Mouse (Mus musculus) myocyte (in vitro differentiated cells): ENCODE data around the gene Tmem131l. TPM values are rescaled to one million over a fixed set of nuclear protein-coding genes. Genes with fewer than 3 reads are reported as not detected.

Experiments
- H3K27me3 ChIP-seq: one replicate; pipeline ENCODE4 v1.6.1; 2011; ENCODE audit not compliant: control insufficient read depth, insufficient read depth, insufficient read length
- H3K36me3 ChIP-seq: one replicate; pipeline ENCODE4 v1.6.1; 2011; ENCODE audit not compliant: control insufficient read depth, insufficient read depth
- H3K4me2 ChIP-seq: one replicate; pipeline ENCODE4 v1.6.1; 2011; ENCODE audit warnings: low read depth, control low read depth
- H3K4me3 ChIP-seq: one replicate; pipeline ENCODE4 v1.5.1; 2011; ENCODE audit warnings: mild to moderate bottlenecking, control low read depth, moderate library complexity
- H3K79me2 ChIP-seq: one replicate; pipeline ENCODE4 v1.6.1; 2011; ENCODE audit not compliant: control insufficient read depth, insufficient read depth
- H3ac ChIP-seq: one replicate; pipeline ENCODE4 v1.6.1; 2011; ENCODE audit not compliant: control insufficient read depth, insufficient read length
- CEBPB ChIP-seq: IDR thresholded peaks from 2 replicates; pipeline ENCODE4 v1.6.1; 2011; ENCODE audit warnings: mild to moderate bottlenecking, moderate library complexity; ENCODE audit not compliant: poor library complexity, insufficient read depth, severe bottlenecking
- E2F4 ChIP-seq: IDR thresholded peaks from one replicate; pipeline ENCODE4 v1.6.1; 2011; ENCODE audit warnings: mild to moderate bottlenecking, control low read depth, moderate library complexity; ENCODE audit not compliant: insufficient read depth
- MAX ChIP-seq: IDR thresholded peaks from one replicate; pipeline ENCODE4 v1.6.1; 2011; ENCODE audit warnings: low read depth, mild to moderate bottlenecking, control low read depth
- MYOD1 ChIP-seq, 3 experiments: IDR thresholded peaks; one replicate each; pipeline ENCODE4 v1.6.1; 2011; ENCODE audit warnings: control low read depth in 2 of 3, low read depth in 2 of 3, mild to moderate bottlenecking in 2 of 3, moderate library complexity in 1 of 3; ENCODE audit not compliant: insufficient read length in 2 of 3, control insufficient read depth in 1 of 3
- MYOG ChIP-seq, 3 experiments: IDR thresholded peaks; one replicate each; pipeline ENCODE4 v1.6.1; 2011; ENCODE audit warnings: control low read depth in 2 of 3, low read depth in 2 of 3, mild to moderate bottlenecking in 2 of 3; ENCODE audit not compliant: insufficient read length in 2 of 3, control insufficient read depth in 1 of 3, insufficient read depth in 1 of 3
- POLR2A ChIP-seq: IDR thresholded peaks from one replicate; pipeline ENCODE4 v1.6.1; 2011; ENCODE audit warnings: low read depth, mild to moderate bottlenecking, control low read depth, moderate library complexity; ENCODE audit not compliant: insufficient read length
- POLR2AphosphoS2 ChIP-seq: IDR thresholded peaks from one replicate; pipeline ENCODE4 v1.6.1; 2011; ENCODE audit warnings: low read depth, control low read depth; ENCODE audit not compliant: insufficient read length
- REST ChIP-seq: IDR thresholded peaks from one replicate; pipeline ENCODE4 v1.6.1; 2011; ENCODE audit warnings: mild to moderate bottlenecking, control low read depth, moderate library complexity; ENCODE audit not compliant: insufficient read depth, insufficient read length
- SRF ChIP-seq: IDR thresholded peaks from one replicate; pipeline ENCODE4 v1.6.1; 2011; ENCODE audit warnings: low read depth; ENCODE audit not compliant: control insufficient read depth, insufficient read length
- TCF12 ChIP-seq: IDR thresholded peaks from one replicate; pipeline ENCODE4 v1.6.1; 2011; ENCODE audit warnings: mild to moderate bottlenecking, control low read depth; ENCODE audit not compliant: poor library complexity, insufficient read depth, severe bottlenecking
- TCF3 ChIP-seq: IDR thresholded peaks from one replicate; pipeline ENCODE4 v1.6.1; 2011; ENCODE audit warnings: low read depth, control low read depth; ENCODE audit not compliant: insufficient read length
- USF1 ChIP-seq: IDR thresholded peaks from one replicate; pipeline ENCODE4 v1.6.1; 2011; ENCODE audit warnings: low read depth, mild to moderate bottlenecking, control low read depth, moderate library complexity
- polyA plus RNA-seq: library from polyadenylated mRNA; unstranded; fragments of >200 nt; fragmentation: generic; extraction: Trizol; gene quantifications from one replicate; pipeline ENCODE4 v1.2.1, GENCODE M21; 2012; ENCODE audit warnings: missing spikeins

Gene Tmem131l
- polyA plus RNA-seq, 1 experiment, result 11.0 TPM

DNA sequence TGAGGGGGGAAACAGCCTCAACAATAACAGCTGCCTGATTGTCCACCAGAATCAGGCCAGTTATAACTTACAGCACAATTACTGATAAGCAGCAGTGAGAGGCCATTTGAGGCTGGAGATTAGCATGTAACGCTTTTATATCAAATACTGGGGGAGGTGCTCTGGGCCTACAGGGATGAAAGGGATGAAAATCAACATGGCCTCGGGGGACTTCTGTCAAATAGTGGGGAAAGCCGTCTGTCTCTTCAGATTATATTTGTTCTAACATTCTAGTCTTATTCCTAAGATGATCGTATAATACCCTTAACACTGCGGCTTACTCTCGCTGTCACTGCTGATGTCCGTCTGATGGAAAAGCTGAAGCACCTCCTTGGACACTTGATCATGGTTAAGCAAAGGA is 40.1 kb upstream of the Tmem131l start:
- Histone ChIP-seq H3K27me3 (no peaks in the 10 kb centered on the region), H3K4me2 (no peak overlapping the region), H3ac (no peak overlapping the region), H3K4me3 (no peak overlapping the region), H3K36me3 (no peaks in the 10 kb centered on the region), H3K79me2 (no peaks in the 10 kb centered on the region)
- TF ChIP-seq SRF (no peak), CEBPB (no peak), MYOD1 (IDR thresholded peaks at IDR 0.05; ENCODE audit: control insufficient read depth in 1 of 3, insufficient read length in 2 of 3, low read depth in 2 of 3) (no peak), MAX (no peak), TCF12 (no peak), REST (no peak), POLR2A (no peak), USF1 (no peak), POLR2AphosphoS2 (no peak), E2F4 (no peak), TCF3 (no peak), MYOG (IDR thresholded peaks at IDR 0.05; ENCODE audit: control insufficient read depth in 1 of 3, insufficient read depth in 1 of 3, insufficient read length in 2 of 3, low read depth in 2 of 3) (no peak)

DNA sequence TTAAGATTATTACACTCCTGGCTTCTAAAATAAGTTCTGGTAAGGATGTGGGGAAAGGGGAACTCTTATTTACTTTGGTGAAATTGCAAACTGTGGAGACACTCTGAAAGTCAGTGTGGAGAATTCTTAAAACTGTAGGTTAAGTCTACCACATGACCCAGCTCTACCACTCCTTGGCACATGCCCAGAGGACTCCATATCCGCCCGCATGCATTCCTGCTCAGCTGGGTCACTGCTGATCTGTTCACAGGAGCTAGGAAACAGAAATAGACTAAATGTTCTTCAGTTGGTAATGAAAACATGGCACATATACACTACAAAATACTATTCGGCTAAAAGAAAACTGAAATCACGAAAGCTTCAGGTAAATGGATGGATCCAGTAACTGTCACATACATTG is 37.5 kb upstream of the Tmem131l start:
- H3K4me3 ChIP-seq, result no peak overlapping the region
- no peak for TF ChIP-seq MYOG (IDR thresholded peaks at IDR 0.05; ENCODE audit: control insufficient read depth in 1 of 3, insufficient read depth in 1 of 3, insufficient read length in 2 of 3, low read depth in 2 of 3)
- TF ChIP-seq TCF3, result no peak
- no peak for TF ChIP-seq MYOD1 (IDR thresholded peaks at IDR 0.05; ENCODE audit: control insufficient read depth in 1 of 3, insufficient read length in 2 of 3, low read depth in 2 of 3)
- TF ChIP-seq USF1, result peak; percentile 6
- no peak for TF ChIP-seq SRF
- no peak for TF ChIP-seq POLR2A
- no peak for TF ChIP-seq TCF12
- no peak for TF ChIP-seq POLR2AphosphoS2
- no peak overlapping the region for H3K4me2 ChIP-seq
- no peak overlapping the region for H3ac ChIP-seq
- H3K79me2 ChIP-seq, result no peaks in the 10 kb centered on the region
- H3K36me3 ChIP-seq, result no peaks in the 10 kb centered on the region
- H3K27me3 ChIP-seq, result no peaks in the 10 kb centered on the region

DNA sequence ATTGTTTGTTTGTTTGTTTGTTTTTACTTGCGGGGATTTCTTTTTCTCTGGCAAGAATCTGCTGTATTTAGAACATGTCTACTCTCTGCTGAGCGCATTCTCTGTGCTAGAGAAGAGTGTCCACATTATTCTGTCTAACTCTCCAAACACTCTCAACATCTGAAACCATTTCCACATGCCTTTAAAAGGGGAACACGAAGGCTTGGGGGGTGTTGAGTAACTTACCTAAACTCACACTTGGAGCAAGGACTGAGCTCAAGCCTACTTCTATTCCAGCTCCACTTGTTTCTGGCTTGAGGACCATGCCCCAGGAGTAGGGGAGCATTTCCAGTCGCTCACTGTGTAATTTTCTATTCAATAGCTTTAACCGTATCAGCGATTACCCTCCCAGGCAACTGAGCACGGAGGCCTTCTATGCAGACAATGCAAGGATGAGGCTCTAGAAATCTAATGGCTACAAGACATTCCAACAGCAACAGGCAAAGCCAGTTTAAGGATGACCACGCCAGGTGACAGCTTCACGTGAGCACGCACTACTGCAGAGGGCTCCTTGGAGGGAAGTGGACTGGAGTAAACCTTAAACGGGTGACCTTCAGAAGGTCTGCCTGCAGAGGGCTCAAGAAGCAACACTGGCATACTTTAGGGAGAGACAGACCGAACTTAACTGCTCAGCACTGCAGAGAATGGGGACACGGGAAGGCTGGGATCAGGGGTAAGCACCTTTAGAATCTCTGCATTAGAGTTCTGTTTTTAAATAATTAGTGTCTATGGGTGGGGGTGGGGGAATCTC is 36.8 kb upstream of the Tmem131l start:
- no peaks in the 10 kb centered on the region for H3K79me2 ChIP-seq
- no peaks in the 10 kb centered on the region for H3K36me3 ChIP-seq
- H3K4me3 ChIP-seq, result no peak overlapping the region
- no peak for TF ChIP-seq CEBPB
- H3ac ChIP-seq, result no peak overlapping the region
- no peaks in the 10 kb centered on the region for H3K27me3 ChIP-seq
- H3K4me2 ChIP-seq, result no peak overlapping the region

DNA sequence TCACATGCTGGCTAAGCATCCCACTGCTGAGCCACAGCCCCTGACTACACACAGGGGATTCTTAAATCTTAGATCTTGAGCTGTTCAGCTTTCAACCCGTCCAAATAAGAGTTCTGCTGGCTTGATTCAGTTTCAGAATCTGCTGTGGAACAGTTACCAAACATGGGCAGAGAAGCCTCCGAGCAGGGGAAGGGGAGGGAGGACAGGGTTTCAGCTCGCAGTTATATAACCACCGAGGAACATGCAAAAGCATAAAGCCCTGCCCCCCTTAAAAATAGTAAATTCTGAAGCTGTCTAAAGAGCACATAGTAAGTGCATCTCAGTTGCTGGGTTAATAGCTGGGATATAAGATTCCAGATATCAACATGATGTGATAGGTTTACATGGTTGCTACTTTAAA is 35.5 kb upstream of the Tmem131l start:
- no peaks in the 10 kb centered on the region for H3K36me3 ChIP-seq
- H3K27me3 ChIP-seq, result no peaks in the 10 kb centered on the region
- H3ac ChIP-seq, result no peak overlapping the region
- H3K79me2 ChIP-seq, result no peaks in the 10 kb centered on the region
- H3K4me2 ChIP-seq, result no peak overlapping the region
- H3K4me3 ChIP-seq, result no peak overlapping the region
- TF ChIP-seq TCF3, result no peak
- no peak for TF ChIP-seq SRF
- no peak for TF ChIP-seq MYOG (IDR thresholded peaks at IDR 0.05; ENCODE audit: control insufficient read depth in 1 of 3, insufficient read depth in 1 of 3, insufficient read length in 2 of 3, low read depth in 2 of 3)
- TF ChIP-seq TCF12, result no peak
- no peak for TF ChIP-seq POLR2AphosphoS2
- no peak for TF ChIP-seq POLR2A
- no peak for TF ChIP-seq USF1
- TF ChIP-seq MAX, result no peak
- no peak for TF ChIP-seq CEBPB
- TF ChIP-seq MYOD1 (IDR thresholded peaks at IDR 0.05; ENCODE audit: control insufficient read depth in 1 of 3, insufficient read length in 2 of 3, low read depth in 2 of 3), result no peak
- TF ChIP-seq REST, result no peak
- TF ChIP-seq E2F4, result no peak

DNA sequence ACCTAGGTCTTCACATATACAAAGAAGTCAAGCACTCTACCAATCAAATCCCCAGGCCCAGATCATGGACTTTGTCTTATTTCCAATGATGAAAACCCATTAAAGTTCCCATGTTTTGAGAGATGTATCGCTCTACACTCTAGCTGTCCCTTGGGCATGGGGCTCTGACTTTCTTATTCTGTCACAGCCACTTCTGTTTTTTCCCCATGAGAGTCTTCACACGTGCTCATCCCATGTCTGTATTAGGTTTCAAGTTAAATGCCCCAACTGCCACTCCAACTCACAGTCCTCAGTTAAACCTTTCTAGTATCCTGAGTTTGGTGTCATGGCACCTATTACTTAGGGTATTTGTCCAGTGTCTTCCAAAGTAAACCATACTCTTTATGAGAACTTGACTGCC is 34.8 kb upstream of the Tmem131l start:
- Histone ChIP-seq H3ac (no peak overlapping the region), H3K27me3 (no peaks in the 10 kb centered on the region), H3K36me3 (no peaks in the 10 kb centered on the region), H3K4me3 (no peak overlapping the region), H3K79me2 (no peaks in the 10 kb centered on the region), H3K4me2 (no peak overlapping the region)
- no peak for TF ChIP-seq MYOD1 (IDR thresholded peaks at IDR 0.05; ENCODE audit: control insufficient read depth in 1 of 3, insufficient read length in 2 of 3, low read depth in 2 of 3)
- no peak for TF ChIP-seq E2F4
- no peak for TF ChIP-seq REST
- TF ChIP-seq TCF3, result no peak
- TF ChIP-seq SRF, result no peak
- TF ChIP-seq CEBPB, result no peak
- no peak for TF ChIP-seq MYOG (IDR thresholded peaks at IDR 0.05; ENCODE audit: control insufficient read depth in 1 of 3, insufficient read depth in 1 of 3, insufficient read length in 2 of 3, low read depth in 2 of 3)
- no peak for TF ChIP-seq POLR2A
- no peak for TF ChIP-seq TCF12
- no peak for TF ChIP-seq USF1
- no peak for TF ChIP-seq POLR2AphosphoS2
- no peak for TF ChIP-seq MAX
